Mouse (Mus musculus): Measurements from ENCODE around the gene Fem1a. TPM values are rescaled to one million over a fixed set of nuclear protein-coding genes. Genes with fewer than 3 reads are reported as not detected.

Gene Fem1a
- polyA plus RNA-seq (2015; fragmentation: Nextera tagmentation; extraction: Ambion mirVana) = 25.6 and 26.9 TPM in 2 replicates

DNA sequence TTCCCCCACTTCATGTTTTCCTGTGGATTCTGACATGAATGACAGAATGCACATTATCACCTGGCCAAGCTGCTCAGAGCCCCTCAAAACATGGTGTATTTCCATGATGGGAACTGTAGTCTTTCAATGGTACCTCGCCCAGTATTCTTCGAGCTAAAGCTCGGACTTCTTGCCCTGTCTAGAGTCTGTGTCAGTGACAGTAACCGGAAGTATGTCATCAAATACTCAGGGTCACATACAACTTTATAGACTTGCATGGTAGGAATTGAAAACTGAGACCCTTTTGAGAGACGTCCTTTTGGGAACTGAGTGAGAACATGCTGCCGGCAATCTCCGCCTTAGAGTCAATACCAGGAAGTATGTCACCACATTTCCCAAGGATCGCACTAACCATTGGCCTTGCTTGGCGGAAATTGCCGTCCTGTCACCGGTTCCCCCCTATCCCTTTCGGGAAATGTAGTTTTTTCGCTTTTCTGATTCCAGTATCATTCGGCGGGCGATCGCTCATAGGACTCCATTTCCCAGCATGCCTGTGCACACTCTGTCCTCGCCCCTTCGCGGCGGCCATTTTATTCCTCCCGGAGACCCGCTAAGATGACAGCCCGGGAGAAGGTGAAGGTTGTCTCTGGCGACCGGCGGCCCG, at the start of gene Fem1a:
Gene Fem1a (plus strand): TSS at position 572 of the 643 bp plus-strand sequence.
- H3K4me3 ChIP-seq (ENCODE audit: low read length) = peak within 1 kb of the TSS; percentile 76
- H3K27ac ChIP-seq (ENCODE audit: low read length) = peak within 1 kb of the TSS; percentile 99
- H3K36me3 ChIP-seq (ENCODE audit: control insufficient read depth, insufficient read depth) = peaks cover 19% of the 10 kb centered on the region
- H3K4me1 ChIP-seq (ENCODE audit: control insufficient read depth, insufficient read depth, low read length) = peaks cover 43% of the 10 kb centered on the region
- H3K4me2 ChIP-seq (ENCODE audit: low read depth, low read length) = peak within 1 kb of the TSS; percentile 95
- peak; percentile 86 for ATAC-seq (replicated peaks; ENCODE audit: extremely low read depth, insufficient read depth, low FRiP score)
- no peaks in the 10 kb centered on the region for H3K9me3 ChIP-seq (replicated peaks; ENCODE audit: control insufficient read depth, low read length)
- under 1% methylated on average over 28 of the region's 28 CpGs for WGBS
- peak within 1 kb of the TSS; percentile 85 for H3K9ac ChIP-seq (ENCODE audit: low read length)
- H3K27me3 ChIP-seq (ENCODE audit: control insufficient read depth, insufficient read depth, low read length) = no peaks in the 10 kb centered on the region

DNA sequence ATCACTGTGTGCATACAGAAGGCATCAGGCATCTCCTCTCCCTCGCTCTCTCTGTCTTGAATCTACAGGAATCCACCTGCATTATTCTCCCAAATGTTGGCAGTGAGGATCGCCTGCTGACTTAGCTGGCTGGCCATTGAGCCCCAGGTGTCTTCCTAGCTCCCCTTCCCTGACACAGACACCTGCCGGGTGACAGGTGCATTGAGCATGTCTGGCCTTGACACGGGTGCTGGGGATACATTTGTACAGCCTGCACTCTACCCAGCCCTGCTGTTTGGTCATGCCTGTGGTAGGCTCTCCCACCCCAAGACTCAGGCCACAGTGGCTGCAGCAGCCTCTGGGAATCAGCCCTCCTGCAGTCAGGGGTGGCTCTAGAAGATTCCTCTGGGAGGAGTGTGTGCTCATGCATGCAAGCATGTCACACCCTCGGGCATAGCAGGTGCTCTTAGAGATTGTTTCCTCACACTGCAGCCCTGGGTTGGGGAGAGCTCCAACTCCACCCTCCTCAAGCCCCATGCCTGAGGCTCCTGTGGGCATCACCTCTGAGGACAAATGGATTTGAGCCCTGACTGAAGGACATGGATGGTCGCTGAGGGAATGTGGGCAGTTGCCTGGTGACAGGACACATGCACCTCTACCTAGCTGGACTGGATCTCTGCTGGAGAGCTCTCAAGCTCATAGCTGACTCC, 49.5 kb upstream of the Fem1a start:
- Histone ChIP-seq H3K27ac (ENCODE audit: low read length) (no peak overlapping the region), H3K4me2 (ENCODE audit: low read depth, low read length) (no peak overlapping the region), H3K9me3 (replicated peaks; ENCODE audit: control insufficient read depth, low read length) (no peaks in the 10 kb centered on the region), H3K4me3 (ENCODE audit: low read length) (no peak overlapping the region), H3K9ac (ENCODE audit: low read length) (no peak overlapping the region), H3K27me3 (ENCODE audit: control insufficient read depth, insufficient read depth, low read length) (no peaks in the 10 kb centered on the region), H3K36me3 (ENCODE audit: control insufficient read depth, insufficient read depth) (peaks cover 59% of the 10 kb centered on the region), H3K4me1 (ENCODE audit: control insufficient read depth, insufficient read depth, low read length) (no peaks in the 10 kb centered on the region)
- WGBS = 85% methylated on average over 6 of the region's 6 CpGs
- ATAC-seq (replicated peaks; ENCODE audit: extremely low read depth, insufficient read depth, low FRiP score) = no peak

DNA sequence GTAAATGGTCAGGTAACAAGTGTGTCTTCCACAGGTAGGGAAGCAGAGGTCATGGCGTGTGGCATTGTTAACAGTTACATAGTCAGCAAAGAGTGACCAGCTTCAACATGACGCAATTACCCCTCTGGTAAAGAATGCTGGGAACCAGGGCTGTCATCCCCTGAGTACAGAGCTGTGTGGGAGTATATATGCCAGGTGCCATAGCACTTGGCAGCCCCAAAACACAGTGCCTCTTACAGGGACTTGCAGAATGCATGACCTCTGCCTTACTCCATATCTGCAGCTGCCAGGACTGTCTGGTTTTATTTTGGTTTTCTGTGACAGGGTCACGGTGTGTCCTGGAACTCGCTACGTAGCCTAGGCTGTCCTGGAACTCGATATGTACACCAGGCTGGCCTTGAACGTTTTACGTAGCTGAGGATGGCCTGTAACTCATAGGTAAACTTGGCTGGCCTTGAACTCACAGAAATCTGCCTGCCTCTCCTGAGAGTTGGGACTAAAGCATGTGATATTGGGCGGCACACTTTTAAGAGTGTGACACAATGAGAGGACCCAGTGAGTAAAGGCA, 48.6 kb upstream of the Fem1a start:
- Histone ChIP-seq H3K27me3 (ENCODE audit: control insufficient read depth, insufficient read depth, low read length) (no peaks in the 10 kb centered on the region), H3K4me3 (ENCODE audit: low read length) (no peak overlapping the region)
- 91% methylated on average over 9 of the region's 9 CpGs for WGBS

DNA sequence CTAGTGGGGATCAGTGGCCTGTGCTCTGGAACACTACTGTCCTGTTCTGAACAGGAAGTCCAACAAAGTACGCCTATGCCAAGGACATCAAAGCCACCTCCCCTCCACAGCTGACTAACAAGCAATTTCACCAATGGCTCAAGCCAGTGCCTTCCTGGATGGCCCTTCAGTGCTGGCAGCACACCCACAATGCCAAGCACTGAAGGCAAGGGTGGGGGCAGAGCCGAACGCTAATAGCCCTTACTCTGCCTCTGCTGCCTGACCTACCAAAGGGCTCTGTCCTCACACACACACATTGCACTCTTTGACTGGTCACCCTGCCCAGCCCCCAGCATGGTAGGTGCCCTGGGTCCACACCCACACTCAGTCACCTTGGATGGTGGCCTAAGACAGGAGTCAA, 47.8 kb upstream of the Fem1a start:
- Histone ChIP-seq H3K36me3 (ENCODE audit: control insufficient read depth, insufficient read depth) (peaks cover 42% of the 10 kb centered on the region), H3K4me2 (ENCODE audit: low read depth, low read length) (no peak overlapping the region), H3K4me1 (ENCODE audit: control insufficient read depth, insufficient read depth, low read length) (peaks cover 4% of the 10 kb centered on the region; the same call in 1 of the 2 replicates), H3K9ac (ENCODE audit: low read length) (no peak overlapping the region), H3K9me3 (replicated peaks; ENCODE audit: control insufficient read depth, low read length) (no peaks in the 10 kb centered on the region), H3K27ac (ENCODE audit: low read length) (no peak overlapping the region), H3K27me3 (ENCODE audit: control insufficient read depth, insufficient read depth, low read length) (no peaks in the 10 kb centered on the region), H3K4me3 (ENCODE audit: low read length) (no peak overlapping the region)
- no peak for ATAC-seq (replicated peaks; ENCODE audit: extremely low read depth, insufficient read depth, low FRiP score)
- 84% methylated on average over 3 of the region's 3 CpGs for WGBS

More for the DNA sequence above, 48.6 kb upstream of the Fem1a start:
- Histone ChIP-seq H3K36me3 (ENCODE audit: control insufficient read depth, insufficient read depth) (peaks cover 50% of the 10 kb centered on the region), H3K4me2 (ENCODE audit: low read depth, low read length) (no peak overlapping the region), H3K27ac (ENCODE audit: low read length) (no peak overlapping the region), H3K9ac (ENCODE audit: low read length) (no peak overlapping the region), H3K4me1 (ENCODE audit: control insufficient read depth, insufficient read depth, low read length) (peaks cover 2% of the 10 kb centered on the region; the same call in 1 of the 2 replicates), H3K9me3 (replicated peaks; ENCODE audit: control insufficient read depth, low read length) (no peaks in the 10 kb centered on the region)
- ATAC-seq (replicated peaks; ENCODE audit: extremely low read depth, insufficient read depth, low FRiP score) = no peak

DNA sequence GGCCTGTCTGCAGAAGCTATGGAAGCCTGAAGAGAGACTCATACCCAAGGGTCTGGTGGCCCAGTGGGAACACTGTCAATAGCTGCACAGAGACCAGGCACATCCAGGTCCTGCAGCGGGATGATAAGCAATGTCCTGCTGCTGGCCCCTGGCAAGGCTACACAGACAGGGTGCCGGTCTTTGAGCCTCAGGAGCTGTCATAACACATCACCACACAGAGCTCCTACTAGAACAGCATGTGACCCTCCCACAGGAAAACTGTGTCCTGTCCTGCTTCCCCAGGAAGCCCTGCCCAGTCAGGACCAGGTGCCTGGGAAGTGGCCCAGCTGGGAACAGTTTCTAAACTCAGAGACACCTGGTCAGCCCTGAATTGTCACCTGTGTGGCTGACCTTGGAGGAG, 45.5 kb upstream of the Fem1a start:
- H3K9ac ChIP-seq (ENCODE audit: low read length) = no peak overlapping the region
- H3K4me3 ChIP-seq (ENCODE audit: low read length) = no peak overlapping the region
- no peaks in the 10 kb centered on the region for H3K9me3 ChIP-seq (replicated peaks; ENCODE audit: control insufficient read depth, low read length)
- whole genome bisulfite sequencing = 58% methylated on average over 2 of the region's 2 CpGs
- no peak overlapping the region for H3K27ac ChIP-seq (ENCODE audit: low read length)
- no peak for ATAC-seq (replicated peaks; ENCODE audit: extremely low read depth, insufficient read depth, low FRiP score)
- no peak overlapping the region for H3K4me2 ChIP-seq (ENCODE audit: low read depth, low read length)
- peaks cover 4% of the 10 kb centered on the region; the same call in 1 of the 2 replicates for H3K4me1 ChIP-seq (ENCODE audit: control insufficient read depth, insufficient read depth, low read length)
- H3K36me3 ChIP-seq (ENCODE audit: control insufficient read depth, insufficient read depth) = peaks cover 27% of the 10 kb centered on the region
- H3K27me3 ChIP-seq (ENCODE audit: control insufficient read depth, insufficient read depth, low read length) = no peaks in the 10 kb centered on the region

DNA sequence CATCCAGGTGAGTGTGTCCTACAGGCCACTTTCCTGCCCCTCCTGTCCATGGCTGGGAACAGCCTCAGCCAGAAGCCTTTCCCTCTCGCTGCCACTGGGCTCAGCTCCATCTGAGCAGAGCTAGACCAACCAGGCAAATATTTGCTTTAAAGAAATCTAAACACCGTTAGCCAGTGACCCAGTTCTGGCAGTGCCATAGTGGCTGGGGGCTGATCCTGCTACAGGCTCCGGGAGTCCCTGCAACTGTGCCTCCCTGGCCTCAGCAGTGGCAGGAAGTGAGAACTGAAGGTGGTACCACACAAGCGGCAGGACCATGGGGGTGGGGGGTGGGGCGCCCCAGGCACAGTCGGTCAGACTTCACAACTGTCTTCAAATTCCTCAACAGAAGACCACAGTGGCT, 43.9 kb upstream of the Fem1a start:
- Histone ChIP-seq H3K36me3 (ENCODE audit: control insufficient read depth, insufficient read depth) (peaks cover 20% of the 10 kb centered on the region), H3K27me3 (ENCODE audit: control insufficient read depth, insufficient read depth, low read length) (no peaks in the 10 kb centered on the region), H3K9me3 (replicated peaks; ENCODE audit: control insufficient read depth, low read length) (no peaks in the 10 kb centered on the region), H3K4me1 (ENCODE audit: control insufficient read depth, insufficient read depth, low read length) (peaks cover 10% of the 10 kb centered on the region), H3K4me3 (ENCODE audit: low read length) (no peak overlapping the region), H3K27ac (ENCODE audit: low read length) (no peak overlapping the region), H3K9ac (ENCODE audit: low read length) (no peak overlapping the region), H3K4me2 (ENCODE audit: low read depth, low read length) (no peak overlapping the region)
- 55% methylated on average over 6 of the region's 6 CpGs for WGBS
- no peak for ATAC-seq (replicated peaks; ENCODE audit: extremely low read depth, insufficient read depth, low FRiP score)

DNA sequence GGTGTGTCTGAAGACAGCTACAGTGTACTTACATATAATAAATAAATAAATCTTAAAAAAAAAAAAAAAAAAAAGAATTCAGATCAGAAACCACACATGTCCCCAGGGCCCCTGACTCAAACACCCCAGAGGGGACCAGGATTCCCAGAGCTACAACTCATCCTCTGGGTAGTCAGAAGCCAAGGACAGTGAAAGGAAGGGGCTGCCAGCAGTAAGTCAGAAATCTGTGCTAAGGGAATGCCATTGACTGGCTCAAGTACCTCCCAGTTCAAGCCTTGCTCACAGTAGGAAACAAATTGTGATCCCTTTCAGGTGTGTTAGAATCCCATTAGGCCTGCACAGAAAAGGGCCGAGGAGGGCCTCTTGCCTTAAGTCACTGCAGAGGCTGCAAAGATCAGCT, 42.4 kb upstream of the Fem1a start:
- no peak for ATAC-seq (replicated peaks; ENCODE audit: extremely low read depth, insufficient read depth, low FRiP score)
- no peak overlapping the region for H3K4me3 ChIP-seq (ENCODE audit: low read length)
- H3K4me2 ChIP-seq (ENCODE audit: low read depth, low read length) = no peak overlapping the region
- WGBS = 83% methylated on average over 1 of the region's 1 CpGs
- no peak overlapping the region for H3K27ac ChIP-seq (ENCODE audit: low read length)
- no peak overlapping the region for H3K9ac ChIP-seq (ENCODE audit: low read length)
- H3K9me3 ChIP-seq (replicated peaks; ENCODE audit: control insufficient read depth, low read length) = no peaks in the 10 kb centered on the region
- H3K4me1 ChIP-seq (ENCODE audit: control insufficient read depth, insufficient read depth, low read length) = peaks cover 15% of the 10 kb centered on the region
- peaks cover 10% of the 10 kb centered on the region for H3K36me3 ChIP-seq (ENCODE audit: control insufficient read depth, insufficient read depth)
- no peaks in the 10 kb centered on the region for H3K27me3 ChIP-seq (ENCODE audit: control insufficient read depth, insufficient read depth, low read length)

DNA sequence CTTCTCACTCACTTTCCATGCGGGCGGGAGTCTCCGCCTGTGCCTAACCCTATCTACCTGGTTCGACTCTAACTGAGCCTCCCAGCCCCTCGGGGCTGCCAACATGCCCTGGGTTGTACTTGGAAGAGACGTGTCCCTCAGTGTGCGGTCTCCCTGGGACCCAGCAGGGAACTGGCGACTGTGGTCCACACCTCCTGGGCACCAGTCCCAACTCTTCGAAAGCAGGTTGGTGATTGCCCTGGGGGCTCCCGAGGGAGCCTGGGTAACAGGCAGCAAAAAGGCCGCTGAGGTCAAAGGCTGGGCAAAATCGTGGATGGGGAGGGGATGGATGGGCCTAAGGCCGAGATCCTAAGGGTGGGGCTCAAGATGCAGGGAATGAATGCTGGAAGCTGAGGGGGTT, 38.9 kb upstream of the Fem1a start:
- no peaks in the 10 kb centered on the region for H3K9me3 ChIP-seq (replicated peaks; ENCODE audit: control insufficient read depth, low read length)
- H3K4me2 ChIP-seq (ENCODE audit: low read depth, low read length) = peak overlapping the region; percentile 75
- H3K4me3 ChIP-seq (ENCODE audit: low read length) = peak overlapping the region; percentile 89
- peaks cover 15% of the 10 kb centered on the region for H3K4me1 ChIP-seq (ENCODE audit: control insufficient read depth, insufficient read depth, low read length)
- no peak for ATAC-seq (replicated peaks; ENCODE audit: extremely low read depth, insufficient read depth, low FRiP score)
- H3K36me3 ChIP-seq (ENCODE audit: control insufficient read depth, insufficient read depth) = no peaks in the 10 kb centered on the region
- peak overlapping the region; percentile 92 for H3K9ac ChIP-seq (ENCODE audit: low read length)
- H3K27me3 ChIP-seq (ENCODE audit: control insufficient read depth, insufficient read depth, low read length) = no peaks in the 10 kb centered on the region
- 63% methylated on average over 13 of the region's 13 CpGs for whole genome bisulfite sequencing
- H3K27ac ChIP-seq (ENCODE audit: low read length) = no peak overlapping the region

Data from heart, embryonic 16.5 days (tissue).